Mouse (Mus musculus): ENCODE measurements around the gene Hbp1.

Gene Hbp1

GRCm38 (mm10) chr12:31949193-31949741, 1.1 kb downstream of the Hbp1 start:
- DNase-seq = peak; percentile 97

DNA sequence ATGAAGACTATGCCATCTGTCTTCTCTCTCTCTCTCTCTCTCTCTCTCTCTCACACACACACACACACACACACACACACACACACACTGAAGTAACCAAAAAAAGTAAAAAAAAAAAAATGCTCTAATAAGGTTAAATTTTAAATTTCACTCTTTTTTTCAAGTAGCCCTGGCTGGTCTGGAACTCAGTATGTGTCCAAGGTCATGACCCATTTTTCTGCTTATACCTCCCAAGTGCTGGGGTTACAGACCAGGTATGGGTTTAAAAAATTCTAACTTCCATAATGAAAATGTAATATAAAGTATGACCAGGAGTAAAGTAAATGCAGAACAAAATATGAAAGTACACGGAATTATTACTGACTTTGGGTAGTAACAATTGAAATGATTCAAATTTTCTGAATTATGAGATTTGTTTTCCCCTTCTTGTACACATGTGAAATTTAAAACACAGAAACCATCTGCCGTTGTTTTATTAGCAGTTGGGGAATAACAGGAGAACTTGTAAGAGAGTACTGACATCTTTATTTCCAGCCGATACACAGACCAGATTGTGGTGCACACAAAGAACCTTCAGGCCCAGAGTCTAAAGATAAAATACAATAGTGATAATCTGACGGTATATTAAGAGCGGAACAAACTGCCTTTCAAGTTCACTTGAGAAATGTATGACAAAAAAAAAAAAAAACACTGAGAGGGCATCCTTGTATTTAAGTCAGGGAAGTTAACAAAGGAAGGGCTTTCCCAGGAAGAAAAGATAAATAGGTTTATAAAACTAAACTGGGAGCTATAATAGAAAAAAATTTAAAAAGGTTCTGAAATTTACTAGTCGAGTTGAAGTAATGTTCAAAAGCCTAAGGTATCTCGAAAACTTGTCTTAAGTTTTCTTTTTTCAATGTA, 2.0 kb downstream of the Hbp1 start:
- no peak for DNase-seq

GRCm38 (mm10) chr12:31947476-31947875, 2.9 kb downstream of the Hbp1 start:
- DNase-seq = peak; percentile 28

- DNase-seq = no peak
Measured at GRCm38 (mm10) chr12:31944405-31944804, 5.9 kb downstream of the Hbp1 start.

GRCm38 (mm10) chr12:31943020-31943654, 7.2 kb downstream of the Hbp1 start:
- no peak for DNase-seq

DNA sequence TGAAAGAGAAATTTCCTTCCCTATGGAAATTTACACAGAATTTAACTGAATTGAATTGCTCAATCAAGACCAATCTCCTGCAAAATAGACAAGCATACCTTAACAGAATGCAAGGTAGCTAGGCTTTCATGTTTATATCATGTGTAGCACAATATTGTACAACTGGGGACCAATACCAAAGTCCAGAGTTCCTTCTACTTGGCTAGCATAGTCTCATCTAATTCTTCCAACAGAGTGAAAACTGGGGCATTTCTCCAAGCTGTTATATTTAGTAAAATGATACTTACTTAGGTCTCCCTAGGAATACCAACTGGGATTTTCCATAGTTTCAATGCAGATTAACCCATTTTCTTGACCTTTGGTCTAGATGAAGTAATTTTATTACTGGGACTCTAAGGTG, 11.3 kb downstream of the Hbp1 start:
- DNase-seq = no peak

DNA sequence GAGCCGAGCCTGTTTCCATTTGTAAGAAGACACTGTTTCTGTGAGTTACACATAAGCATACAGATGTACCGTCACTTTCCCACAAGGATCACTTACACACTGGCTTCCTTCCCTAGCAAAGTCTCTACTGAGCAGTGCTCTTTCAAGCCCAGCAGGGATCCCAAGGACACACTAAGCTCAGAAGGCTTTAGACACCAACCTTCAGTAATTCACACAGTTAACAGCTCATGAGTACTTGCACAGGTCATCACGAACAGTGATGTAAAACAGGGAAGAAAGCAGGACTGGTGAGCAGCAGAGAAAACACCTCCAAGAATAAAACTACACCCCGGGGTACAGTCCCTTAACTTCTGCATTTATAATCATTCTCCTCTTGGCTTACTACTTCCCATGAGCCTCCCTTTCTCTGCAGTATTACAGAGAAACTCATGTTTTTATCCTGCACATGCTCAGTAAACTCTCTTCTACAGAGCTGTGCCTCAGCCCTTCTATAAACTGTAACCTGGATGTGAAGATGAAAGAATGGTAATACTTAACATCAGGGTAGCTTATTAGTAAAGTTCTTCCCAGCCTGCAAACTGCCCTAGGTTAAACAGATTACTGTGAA, 11.8 kb downstream of the Hbp1 start:
- no peak for DNase-seq

GRCm38 (mm10) chr12:31937613-31938012, 12.7 kb downstream of the Hbp1 start:
- no peak for DNase-seq

DNA sequence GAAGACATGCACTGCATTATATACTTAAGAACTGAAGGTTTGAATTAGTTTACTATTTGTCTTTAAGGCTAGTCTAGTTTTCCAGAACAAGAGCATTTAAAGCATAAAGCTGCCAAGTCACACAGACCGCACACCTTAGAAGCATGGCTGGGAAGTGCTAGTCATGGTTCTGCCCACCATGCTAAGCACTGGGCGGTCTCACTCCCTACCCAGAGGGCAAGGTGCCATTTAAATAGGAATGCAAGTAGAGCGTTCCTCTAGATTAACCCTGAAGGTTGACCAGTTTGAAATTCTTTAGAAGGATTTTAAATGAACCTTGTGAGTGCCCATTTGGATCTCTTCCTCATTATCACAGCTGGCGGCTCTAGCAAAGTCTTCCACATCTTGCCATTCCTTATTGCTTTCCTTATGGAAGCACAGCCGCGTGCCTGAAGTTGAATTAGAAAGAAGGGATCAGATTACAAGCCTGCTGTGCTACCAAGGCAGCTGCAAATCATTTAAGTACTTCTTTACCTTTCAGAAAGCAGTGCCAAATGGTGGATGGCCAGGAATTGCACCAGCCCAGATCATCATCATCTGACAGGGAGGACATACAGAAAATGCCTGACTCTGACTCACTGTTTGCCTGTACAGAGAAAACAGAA, 13.6 kb downstream of the Hbp1 start:
- no peak for DNase-seq

- DNase-seq = no peak
Measured at GRCm38 (mm10) chr12:31931818-31932217, 18.5 kb downstream of the Hbp1 start.

DNA sequence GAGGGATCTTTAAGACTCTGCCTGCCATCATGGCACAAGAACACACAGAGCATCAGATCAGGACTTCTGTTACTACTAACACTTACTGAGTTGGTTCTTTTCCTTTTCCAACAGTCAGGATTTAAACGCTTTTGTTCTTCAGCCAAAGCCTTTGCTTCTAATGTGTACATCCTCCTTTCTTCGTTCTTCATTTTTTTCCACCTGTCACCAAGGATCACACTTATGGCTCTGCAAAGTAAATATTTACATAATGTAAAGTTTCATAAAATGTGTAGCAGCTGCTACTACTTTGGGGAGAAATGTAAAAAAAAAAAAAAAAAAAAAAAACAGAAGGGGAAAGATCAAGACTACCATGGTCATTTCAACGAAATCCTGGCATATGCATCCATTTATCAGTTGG, 21.8 kb downstream of the Hbp1 start:
- DNase-seq = no peak

GRCm38 (mm10) chr12:31926661-31927061, 23.7 kb downstream of the Hbp1 start:
- DNase-seq = peak; percentile 73

DNA sequence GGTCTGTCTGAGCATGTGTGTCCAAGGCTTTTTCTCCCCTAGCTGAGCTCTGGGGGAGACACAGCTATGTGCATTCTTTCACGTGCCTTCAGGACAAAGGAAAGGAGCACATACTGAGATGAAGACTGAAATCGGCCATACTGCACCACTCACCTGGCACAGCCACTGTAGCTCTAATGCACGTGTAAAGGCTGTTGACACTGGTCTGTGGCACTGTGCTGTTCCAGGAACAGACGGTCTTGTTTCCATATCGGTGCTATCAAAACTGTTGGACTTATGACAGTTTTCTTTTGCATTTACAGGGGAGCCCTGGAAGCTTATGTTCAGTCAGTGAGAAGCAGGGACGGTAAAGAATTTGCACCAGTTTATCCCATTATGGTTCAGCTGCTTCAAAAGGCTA, 25.0 kb downstream of the Hbp1 start:
- DNase-seq = no peak

GRCm38 (mm10) chr12:31924135-31924534, 26.2 kb downstream of the Hbp1 start:
- no peak for DNase-seq

DNA sequence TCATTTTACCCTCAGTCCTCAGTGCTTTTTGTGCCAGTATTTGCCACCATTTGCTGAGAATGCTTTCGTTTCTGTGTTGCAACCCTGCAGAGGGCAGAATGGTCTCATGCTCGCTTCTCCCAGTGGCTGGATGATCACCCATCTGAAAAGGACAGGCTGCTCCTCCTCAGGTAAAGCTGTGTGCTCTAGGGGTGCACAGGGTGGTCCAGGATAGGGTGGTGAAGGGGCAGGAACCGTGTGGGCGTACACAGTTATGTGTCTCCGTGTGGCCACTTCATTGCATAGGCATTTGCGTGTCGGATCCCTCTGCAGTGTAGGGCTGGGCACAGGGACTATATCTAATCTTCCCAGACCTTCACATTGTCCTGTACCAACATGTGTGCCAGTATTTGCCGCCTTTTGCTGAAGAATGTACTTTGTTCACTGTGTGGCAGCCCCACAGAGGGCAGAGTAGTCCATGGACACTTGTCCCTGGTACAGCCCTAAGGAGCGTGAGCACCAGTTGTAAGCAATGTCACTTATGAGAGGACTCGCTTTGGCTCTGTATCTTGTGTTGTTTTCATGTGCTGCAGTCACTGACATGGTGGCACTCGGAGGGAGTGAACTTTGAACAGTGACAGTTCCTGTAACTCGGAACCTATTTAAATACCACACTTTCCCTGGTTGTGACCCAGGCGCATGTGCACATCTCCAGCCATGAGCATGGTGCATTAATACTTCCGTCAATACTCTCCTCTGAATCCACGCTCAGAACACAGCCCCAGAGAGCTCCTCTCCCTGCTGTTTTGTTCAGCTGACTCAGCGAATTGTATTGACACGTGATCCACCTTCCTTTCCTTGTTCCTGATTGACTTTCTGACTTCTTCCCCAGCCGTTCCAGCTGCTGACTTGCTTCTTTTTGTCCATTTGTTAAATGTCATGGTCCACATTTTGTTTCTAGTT, 29.6 kb downstream of the Hbp1 start:
- no peak for DNase-seq

DNA sequence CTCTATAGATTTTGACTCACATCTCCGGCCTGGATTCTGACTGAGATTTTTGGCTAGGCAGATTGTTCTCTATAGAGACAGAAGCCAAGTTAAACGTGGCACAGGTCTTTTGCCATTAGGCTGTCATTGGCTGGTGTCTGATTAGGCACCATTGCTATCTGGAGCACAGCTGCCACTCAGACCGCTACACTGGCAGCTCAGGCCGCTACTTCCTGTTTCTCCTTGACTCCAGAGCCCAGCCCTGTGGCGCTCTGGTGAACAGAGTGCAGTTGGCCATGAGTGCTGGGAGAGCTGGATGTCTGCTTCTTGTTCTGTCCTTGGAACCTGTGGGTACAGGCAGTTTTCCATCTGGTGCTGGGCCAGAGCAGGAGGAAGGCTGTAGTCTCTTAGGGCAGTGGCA, 33.1 kb downstream of the Hbp1 start:
- DNase-seq = no peak

GRCm38 (mm10) chr12:31916691-31917090, 33.6 kb downstream of the Hbp1 start:
- no peak for DNase-seq

- no peak for DNase-seq
Measured at GRCm38 (mm10) chr12:31913614-31914013, 36.7 kb downstream of the Hbp1 start.

- no peak for DNase-seq
Measured at GRCm38 (mm10) chr12:31912966-31913551, 37.3 kb downstream of the Hbp1 start.

DNA sequence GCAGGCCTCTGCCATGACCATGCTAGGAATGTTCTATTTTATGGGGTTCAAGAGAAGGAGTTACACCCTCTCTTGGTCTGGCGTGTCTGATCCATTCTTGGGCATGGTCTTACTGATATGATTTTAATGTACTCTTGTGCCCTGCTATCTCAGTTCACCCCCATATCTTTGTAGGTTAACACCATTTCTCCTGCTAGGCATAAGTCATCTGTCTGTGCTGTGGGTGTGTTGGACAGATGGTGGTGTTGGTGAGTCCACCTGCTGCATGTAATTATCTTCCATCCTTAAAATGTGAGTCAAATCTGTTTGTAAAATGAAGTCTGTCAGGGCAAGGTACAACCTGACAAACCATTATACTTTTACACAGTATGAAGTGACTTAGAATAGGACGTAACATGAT, 42.9 kb downstream of the Hbp1 start:
- DNase-seq = no peak
